Mouse (Mus musculus) MEL (cell line): Measurements from ENCODE around the gene Klk12. TPM values are rescaled to one million over a fixed set of nuclear protein-coding genes. Genes with fewer than 3 reads are reported as not detected.

Source experiments
- DNase-seq: peaks from one replicate; pipeline ENCODE4 v3.0.0; 2011; ENCODE audit warnings: low read depth, low spot score
- H3K27ac ChIP-seq: 2 replicates; pipeline ENCODE4 v1.5.1; 2012; ENCODE audit warnings: low read depth, mild to moderate bottlenecking, control low read depth, low read length, moderate library complexity; ENCODE audit not compliant: control insufficient read depth
- H3K27me3 ChIP-seq, 2 experiments: fragments of 150-350 bp in 1 of 2; sonication (generic) in 1 of 2; 2 replicates each; pipeline ENCODE4 v1.6.1; 2012; ENCODE audit warnings: low read length in 2 of 2, mild to moderate bottlenecking in 2 of 2, improper control_type of control experiment in 1 of 2, moderate library complexity in 1 of 2; ENCODE audit not compliant: insufficient read depth in 2 of 2, control insufficient read depth in 1 of 2
- H3K36me3 ChIP-seq, 2 experiments: 2 replicates each; pipeline ENCODE4 v1.6.1; 2012 to 2014; ENCODE audit warnings: low read length in 2 of 2, improper control_type of control experiment in 1 of 2, inconsistent platforms in 1 of 2, mild to moderate bottlenecking in 1 of 2; ENCODE audit not compliant: insufficient read depth in 2 of 2, control insufficient read depth in 1 of 2
- H3K4me1 ChIP-seq, 2 experiments: fragments of 150-350 bp in 1 of 2; sonication (generic) in 1 of 2; 2 replicates each; pipeline ENCODE4 v1.6.1; 2012; ENCODE audit warnings: low read length in 2 of 2, improper control_type of control experiment in 1 of 2, mild to moderate bottlenecking in 1 of 2; ENCODE audit not compliant: insufficient read depth in 2 of 2, control insufficient read depth in 1 of 2
- H3K4me3 ChIP-seq, 2 experiments: fragments of 150-350 bp in 1 of 2; sonication (generic) in 1 of 2; 2 replicates each; pipeline ENCODE4 v1.5.1; 2012; ENCODE audit warnings: low read depth in 2 of 2, low read length in 2 of 2, mild to moderate bottlenecking in 2 of 2, moderate library complexity in 2 of 2, control low read depth in 1 of 2, improper control_type of control experiment in 1 of 2; ENCODE audit not compliant: control insufficient read depth in 1 of 2, insufficient read depth in 1 of 2
- H3K79me2 ChIP-seq: 2 replicates; pipeline ENCODE4 v1.6.1; 2012; ENCODE audit warnings: mild to moderate bottlenecking, low read length, moderate library complexity; ENCODE audit not compliant: control insufficient read depth, poor library complexity, insufficient read depth
- H3K9ac ChIP-seq: 2 replicates; pipeline ENCODE4 v1.6.1; 2012; ENCODE audit warnings: low read depth, mild to moderate bottlenecking, control low read depth, low read length, moderate library complexity; ENCODE audit not compliant: control insufficient read depth, poor library complexity, severe bottlenecking
- H3K9me3 ChIP-seq: fragments of 150-350 bp; sonication (generic); replicated peaks from 2 replicates; pipeline ENCODE4 v1.6.1; 2012; ENCODE audit warnings: mild to moderate bottlenecking, low read length, improper control_type of control experiment, moderate library complexity; ENCODE audit not compliant: insufficient read depth
- BHLHE40 ChIP-seq: IDR thresholded peaks from 2 replicates; pipeline ENCODE4 v1.6.1; 2012; ENCODE audit warnings: low read depth, mild to moderate bottlenecking, inconsistent platforms, low read length, improper control_type of control experiment, borderline replicate concordance
- CTCF ChIP-seq, 3 experiments: IDR thresholded peaks in 2 of 3; conservative IDR thresholded peaks in 1 of 3; 2 replicates each; pipeline ENCODE4 v1.5.1; 2011 to 2012; ENCODE audit warnings: low read length in 3 of 3, low read depth in 2 of 3, mild to moderate bottlenecking in 2 of 3, improper control_type of control experiment in 1 of 3, inconsistent platforms in 1 of 3, mixed read lengths in 1 of 3, moderate library complexity in 1 of 3; ENCODE audit not compliant: control insufficient read depth in 1 of 3, insufficient read depth in 1 of 3, poor library complexity in 1 of 3, severe bottlenecking in 1 of 3
- E2F4 ChIP-seq: IDR thresholded peaks from 2 replicates; pipeline ENCODE4 v1.6.1; 2011; ENCODE audit warnings: low read depth, low read length, improper control_type of control experiment, borderline replicate concordance
- ELF1 ChIP-seq: IDR thresholded peaks from 2 replicates; pipeline ENCODE4 v1.6.1; 2014; ENCODE audit warnings: low read depth, mild to moderate bottlenecking, inconsistent platforms, low read length, improper control_type of control experiment, moderate library complexity
- EP300 ChIP-seq, 2 experiments: IDR thresholded peaks; 2 replicates each; pipeline ENCODE4 v1.6.1; 2011; ENCODE audit warnings: improper control_type of control experiment in 2 of 2, low read length in 2 of 2, low read depth in 1 of 2, mild to moderate bottlenecking in 1 of 2
- GABPA ChIP-seq: IDR thresholded peaks from 2 replicates; pipeline ENCODE4 v1.6.1; 2012; ENCODE audit warnings: low read depth, mild to moderate bottlenecking, inconsistent platforms, low read length, improper control_type of control experiment, moderate library complexity
- HCFC1 ChIP-seq: IDR thresholded peaks from 2 replicates; pipeline ENCODE4 v1.6.1; 2012; ENCODE audit warnings: low read depth, mild to moderate bottlenecking, inconsistent platforms, low read length, improper control_type of control experiment, moderate library complexity
- JUND ChIP-seq: IDR thresholded peaks from 2 replicates; pipeline ENCODE4 v1.6.1; 2011; ENCODE audit warnings: low read depth, mild to moderate bottlenecking, improper control_type of control experiment, low read length
- MAFK ChIP-seq: IDR thresholded peaks from 2 replicates; pipeline ENCODE4 v1.6.1; 2011; ENCODE audit warnings: low read depth, mild to moderate bottlenecking, low read length, improper control_type of control experiment, borderline replicate concordance
- MEF2A ChIP-seq: IDR thresholded peaks from 2 replicates; pipeline ENCODE4 v1.6.1; 2014; ENCODE audit warnings: low read depth, mild to moderate bottlenecking, inconsistent platforms, low read length, improper control_type of control experiment; ENCODE audit not compliant: poor library complexity, insufficient replicate concordance, severe bottlenecking; ENCODE audit errors: extremely low read depth
- POLR2AphosphoS5 ChIP-seq: IDR thresholded peaks from 2 replicates; pipeline ENCODE4 v1.6.1; 2012; ENCODE audit warnings: low read depth, borderline replicate concordance, mild to moderate bottlenecking, inconsistent platforms, low read length, moderate library complexity, mixed read lengths
- RCOR1 ChIP-seq: IDR thresholded peaks from 2 replicates; pipeline ENCODE4 v1.6.1; 2012; ENCODE audit warnings: low read depth, mild to moderate bottlenecking, inconsistent platforms, low read length, improper control_type of control experiment
- TCF12 ChIP-seq: IDR thresholded peaks from 2 replicates; pipeline ENCODE4 v1.6.1; 2014; ENCODE audit warnings: low read depth, mild to moderate bottlenecking, inconsistent platforms, low read length, improper control_type of control experiment, moderate library complexity
- UBTF ChIP-seq: IDR thresholded peaks from 2 replicates; pipeline ENCODE4 v1.6.1; 2012; ENCODE audit warnings: low read depth, mild to moderate bottlenecking, inconsistent platforms, low read length, improper control_type of control experiment, moderate library complexity, borderline replicate concordance; ENCODE audit not compliant: insufficient read depth
- ZC3H11A ChIP-seq: IDR thresholded peaks from 2 replicates; pipeline ENCODE4 v1.6.1; 2012; ENCODE audit warnings: low read depth, mild to moderate bottlenecking, inconsistent platforms, low read length, improper control_type of control experiment
- ZNF384 ChIP-seq: IDR thresholded peaks from 2 replicates; pipeline ENCODE4 v1.6.1; 2012; ENCODE audit warnings: low read depth, mild to moderate bottlenecking, inconsistent platforms, low read length, improper control_type of control experiment
- polyA plus RNA-seq, 2 experiments: library from polyadenylated mRNA; stranded (reverse) in 1 of 2; unstranded in 1 of 2; fragments of >175 nt in 1 of 2; fragments of >200 nt in 1 of 2; gene quantifications; 2 replicates each; pipeline versions ENCODE4 v1.2.1 to v1.2.4; 2012; ENCODE audit warnings: low replicate concordance in 2 of 2, low read depth in 1 of 2; ENCODE audit not compliant: insufficient read length in 2 of 2, insufficient read depth in 1 of 2, missing spikeins in 1 of 2
- total RNA-seq: library from RNA; depleted of rRNA; stranded (reverse); fragments of 300-350 nt; gene quantifications from 2 replicates; pipeline ENCODE4 v1.2.3, GENCODE M21; 2012

Klk12 gene
- total and polyA plus RNA-seq, 3 experiments, result not detected

GRCm38 (mm10) chr7:43778176-43778970 is 9.7 kb downstream of the Klk12 start:
- H3K9ac ChIP-seq, result no peak overlapping the region
- H3K36me3 ChIP-seq, result no peaks in the 10 kb centered on the region
- H3K27ac ChIP-seq, result no peak overlapping the region
- TF ChIP-seq CTCF (IDR thresholded peaks at IDR 0.05 in 2 of 3, conservative IDR thresholded peaks at IDR 0.05 in 1 of 3; ENCODE audit: control insufficient read depth in 1 of 3, insufficient read depth in 1 of 3, low read depth in 2 of 3, low read length in 3 of 3, poor library complexity in 1 of 3, severe bottlenecking in 1 of 3) (no peak), GABPA (no peak), UBTF (no peak), POLR2AphosphoS5 (no peak)
- no peaks in the 10 kb centered on the region for H3K79me2 ChIP-seq
- no peaks in the 10 kb centered on the region for H3K9me3 ChIP-seq
- no peaks in the 10 kb centered on the region; a peak in 1 of 4 replicates for H3K27me3 ChIP-seq
- H3K4me3 ChIP-seq, result no peak overlapping the region
- no peaks in the 10 kb centered on the region for H3K4me1 ChIP-seq
- DNase-seq, result no peak

DNA sequence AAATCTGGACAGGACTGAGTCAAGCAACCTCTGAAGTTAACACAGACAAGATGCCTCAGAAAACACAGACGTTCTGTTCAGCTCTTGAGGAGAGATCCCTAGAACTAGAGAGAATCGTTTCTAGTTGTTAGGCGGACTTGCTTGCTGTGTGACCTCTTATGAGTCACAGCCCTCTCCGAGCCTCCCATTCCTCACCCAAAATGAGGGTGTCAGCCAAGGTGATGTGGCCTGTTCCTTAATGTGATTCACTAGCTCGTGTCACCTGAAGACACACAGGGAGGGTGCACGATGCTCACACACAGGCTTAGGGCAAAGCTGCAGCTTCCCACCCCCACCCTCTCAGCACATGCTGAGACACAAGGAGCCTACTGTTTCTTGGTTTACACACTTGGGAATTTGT is 11.5 kb downstream of the Klk12 start:
- Histone ChIP-seq H3K4me3 (no peak overlapping the region), H3K27ac (no peak overlapping the region), H3K36me3 (no peaks in the 10 kb centered on the region), H3K79me2 (no peaks in the 10 kb centered on the region), H3K9me3 (no peaks in the 10 kb centered on the region), H3K27me3 (no peaks in the 10 kb centered on the region; a peak in 1 of 4 replicates), H3K9ac (no peak overlapping the region), H3K4me1 (no peaks in the 10 kb centered on the region)
- TF ChIP-seq TCF12, result no peak
- no peak for TF ChIP-seq JUND
- TF ChIP-seq ZNF384, result no peak
- no peak for TF ChIP-seq EP300 (IDR thresholded peaks at IDR 0.05; ENCODE audit: low read depth in 1 of 2, low read length in 2 of 2)
- DNase-seq, result no peak

- Histone ChIP-seq H3K9me3 (no peaks in the 10 kb centered on the region), H3K27ac (no peak within 1 kb of the TSS), H3K4me3 (no peak within 1 kb of the TSS), H3K9ac (no peak within 1 kb of the TSS), H3K27me3 (no peaks in the 10 kb centered on the region; a peak in 1 of 4 replicates), H3K36me3 (no peaks in the 10 kb centered on the region), H3K4me1 (no peaks in the 10 kb centered on the region), H3K79me2 (no peaks in the 10 kb centered on the region)
- TF ChIP-seq ZC3H11A (no peak), TCF12 (no peak), BHLHE40 (no peak), MEF2A (no peak), ELF1 (no peak), MAFK (no peak), E2F4 (no peak), RCOR1 (no peak), HCFC1 (no peak)
- DNase-seq, result no peak
These were observed 12.0 kb downstream of the Klk12 start, which contains the start of gene Klk10 for GRCm38 (mm10) chr7:43780746-43781145. Gene Klk10, plus strand, starts transcription at chr7:43781035.
